Mouse (Mus musculus) ovary, postnatal 36 days (tissue): ENCODE measurements at regions not wholly inside any gene's neighbourhood (a gene's known extent, or its start where the extent isn't known, plus 50 kb on each side); places are given as distances from the start of the nearest gene placed in this dataset.
"Not testable (repeated sequence)": the region's sequence is repeated elsewhere in the genome, so short reads cannot be mapped to it uniquely, and the experiment has no call there.

Source experiments
- DNase-seq: peaks from one replicate; pipeline ENCODE4 v3.0.0; 2022; ENCODE audit warnings: low spot score, mixed read lengths

DNA sequence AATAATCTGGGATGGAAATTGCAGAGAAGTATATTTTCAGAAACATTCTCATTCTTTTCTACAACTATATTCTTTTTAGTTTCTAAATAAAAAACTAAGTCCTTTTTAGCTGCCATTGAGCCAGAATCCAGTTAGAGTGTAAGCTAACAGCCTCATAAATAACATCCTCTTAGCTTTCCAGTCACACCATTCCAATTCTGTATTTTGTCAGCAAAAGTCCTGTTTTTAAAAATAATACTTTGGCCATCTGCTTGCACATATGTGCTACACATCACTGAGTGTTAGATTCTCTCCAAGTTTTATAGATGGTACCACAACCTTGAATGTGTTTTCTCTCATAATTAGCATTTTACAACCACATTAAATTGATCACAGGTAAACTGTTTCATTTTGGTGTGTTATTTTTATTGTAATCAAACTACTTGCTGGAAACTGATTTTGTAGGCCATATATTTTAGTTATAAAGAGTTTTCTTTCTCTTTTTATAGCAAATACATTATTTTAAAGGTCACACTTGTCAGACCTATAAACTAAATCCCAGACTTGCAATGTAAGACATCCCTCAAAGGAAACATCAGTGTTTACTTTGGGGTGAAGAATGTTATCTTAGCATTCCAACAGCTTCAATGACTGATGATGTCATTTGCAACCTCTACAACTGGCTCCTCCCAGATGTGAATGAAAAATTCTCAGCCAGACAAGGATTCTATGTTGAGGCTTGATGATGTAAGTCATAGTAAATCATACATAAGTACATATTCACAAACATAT, 1878.9 kb upstream of the Flrt2 start:
- no peak for DNase-seq

DNA sequence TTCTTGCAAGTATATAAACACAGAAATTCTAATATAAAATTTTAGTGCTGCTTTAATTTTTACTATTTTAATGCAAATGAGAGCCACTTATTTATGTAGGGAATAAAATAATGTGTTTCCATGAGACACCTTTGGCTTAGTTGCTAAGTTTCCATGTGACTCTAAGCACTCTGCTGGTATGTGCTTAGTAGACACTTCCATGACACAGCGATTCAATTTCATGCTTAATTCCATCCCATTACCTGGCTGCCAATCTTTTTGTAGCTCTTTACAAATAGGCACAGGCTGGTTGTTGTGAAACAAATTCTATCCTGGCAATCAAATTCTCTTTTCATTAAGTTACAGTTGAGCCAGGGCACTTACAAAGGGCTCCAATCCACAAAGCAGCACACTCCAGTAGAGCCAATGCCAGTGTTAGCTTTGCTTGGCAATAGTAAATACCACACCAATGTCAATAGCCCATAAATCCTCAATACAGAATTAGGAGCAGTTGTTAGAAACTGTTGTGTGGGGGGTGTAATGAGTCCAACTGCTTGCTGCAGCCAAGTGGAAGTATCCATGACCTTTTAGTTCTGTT, 1841.0 kb upstream of the Flrt2 start:
- DNase-seq, result no peak

DNA sequence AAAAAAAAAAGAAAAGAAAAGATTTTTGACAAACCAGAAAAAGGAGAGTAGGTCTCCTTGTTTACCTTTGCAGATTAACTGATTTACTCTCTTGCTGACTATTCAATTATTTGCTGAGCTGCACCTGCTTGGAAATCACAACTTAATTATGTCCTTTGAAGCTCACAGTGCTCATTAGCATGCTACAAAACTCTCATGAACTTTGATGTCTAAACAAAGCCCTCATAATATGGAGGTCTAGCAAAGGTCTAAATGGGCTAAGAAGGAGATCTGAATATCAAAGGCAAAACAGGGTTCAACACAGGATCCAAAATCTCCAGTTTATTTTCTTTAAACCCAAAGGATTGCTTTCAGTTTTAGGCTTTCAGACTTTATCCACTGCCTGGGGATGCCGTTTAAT, 1840.4 kb upstream of the Flrt2 start:
- DNase-seq, result no peak

DNA sequence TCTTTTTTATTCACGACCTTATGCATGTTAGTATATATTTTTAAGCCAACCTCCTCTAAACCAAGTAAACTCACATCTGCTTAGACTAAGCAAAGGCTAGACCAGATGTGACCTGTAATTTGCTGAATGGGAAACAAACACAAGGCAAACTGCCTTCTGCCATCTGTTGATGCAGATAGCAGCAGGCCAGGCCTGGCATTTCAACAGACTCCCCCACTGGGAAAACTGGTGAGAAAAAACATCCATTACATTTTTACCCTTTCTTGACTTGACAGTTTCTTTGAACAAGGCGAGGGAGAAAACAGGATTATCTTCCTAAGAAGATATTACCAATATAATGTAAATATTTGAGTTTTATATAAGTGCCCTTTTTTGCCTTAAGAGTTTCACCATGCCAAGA, 1806.1 kb upstream of the Flrt2 start:
- DNase-seq, result no peak

DNA sequence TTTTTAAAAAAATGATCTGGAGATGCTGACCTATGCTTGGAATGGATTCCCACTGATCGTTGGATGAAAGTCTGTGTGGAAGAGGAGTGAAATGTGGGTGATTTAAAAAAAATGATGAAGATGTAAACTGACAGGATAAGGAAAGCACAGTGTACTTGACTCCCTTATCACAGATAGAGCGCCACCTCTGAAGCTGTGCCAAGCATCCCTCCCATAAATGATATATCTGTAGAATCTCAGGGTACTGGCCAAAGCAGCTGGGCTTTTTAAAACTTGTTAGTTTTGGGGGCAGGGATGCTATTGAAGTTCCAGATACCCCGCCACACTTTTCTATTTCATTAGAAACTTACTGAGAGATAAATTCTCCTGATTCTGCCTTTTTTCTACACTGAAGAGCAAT, 1801.9 kb upstream of the Flrt2 start:
- no peak for DNase-seq

DNA sequence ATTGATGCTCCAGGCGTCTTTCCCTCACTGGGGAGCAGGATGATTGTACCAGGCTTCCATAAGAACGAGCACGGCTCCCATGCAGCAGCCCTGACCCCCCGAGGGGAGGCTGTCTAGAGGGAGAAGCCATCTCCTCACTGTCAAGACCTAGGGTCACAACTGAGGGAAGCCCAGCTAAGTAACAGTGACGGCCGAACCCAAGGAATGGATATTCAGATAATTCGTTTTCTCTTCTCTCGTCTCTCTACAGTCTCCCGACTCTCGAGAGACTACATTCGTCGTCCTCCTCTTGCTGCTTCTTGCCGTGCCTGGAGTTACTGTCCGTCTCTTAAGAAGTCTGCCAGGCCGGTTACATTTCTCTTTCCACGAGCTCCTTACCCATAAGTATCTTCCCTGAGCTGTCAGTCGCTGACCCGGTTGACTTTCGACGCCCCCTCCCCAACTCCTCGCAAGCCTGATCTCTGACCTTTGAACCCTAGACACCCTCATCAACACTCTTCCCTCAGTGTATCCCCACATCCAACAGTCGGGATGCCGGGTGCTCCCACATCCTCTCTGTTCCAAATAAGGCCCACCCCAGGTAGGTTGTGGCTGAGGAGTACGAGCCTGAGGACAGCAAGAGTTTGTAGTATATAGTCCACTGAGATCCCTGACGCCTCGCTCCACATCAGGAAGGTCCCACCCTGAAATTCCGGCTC, 1763.3 kb upstream of the Flrt2 start:
- DNase-seq, result not testable (repeated sequence)

DNA sequence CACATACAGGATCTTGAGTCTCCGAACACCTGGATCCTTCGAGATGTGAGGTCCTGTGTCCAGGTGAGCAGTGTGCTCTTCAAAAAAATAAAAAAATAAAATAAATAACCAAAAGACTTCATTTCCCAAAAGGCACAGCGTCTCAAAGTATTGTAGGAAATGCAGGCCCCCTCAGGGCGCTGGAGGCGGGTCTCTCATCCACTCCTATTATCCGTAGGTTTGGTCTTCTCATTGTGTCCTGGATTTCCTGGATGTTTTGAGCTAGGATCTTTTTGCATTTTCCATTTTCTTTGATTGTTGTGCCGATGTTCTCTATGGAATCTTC, 1762.8 kb upstream of the Flrt2 start:
- not testable (repeated sequence) for DNase-seq

DNA sequence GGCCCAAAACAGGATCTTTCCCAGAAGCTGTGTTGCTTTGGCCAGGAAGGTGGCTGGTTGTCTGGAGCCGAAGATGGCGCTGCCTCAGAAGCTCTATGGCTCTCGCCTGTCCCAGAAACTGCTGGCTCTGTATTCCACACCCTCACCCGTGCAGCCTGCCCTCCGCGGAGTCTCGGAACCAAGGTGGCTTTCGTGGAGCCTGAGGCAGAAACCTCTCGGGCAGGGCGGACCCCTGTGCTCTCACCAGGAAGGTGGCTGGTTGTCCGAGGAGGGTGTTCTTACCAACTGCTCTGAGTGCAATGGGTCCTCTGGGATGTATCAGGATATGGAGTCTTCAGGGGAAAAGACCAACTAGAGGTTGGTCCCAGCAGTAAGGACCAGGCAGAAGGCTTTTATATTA, 1761.8 kb upstream of the Flrt2 start:
- not testable (repeated sequence) for DNase-seq

DNA sequence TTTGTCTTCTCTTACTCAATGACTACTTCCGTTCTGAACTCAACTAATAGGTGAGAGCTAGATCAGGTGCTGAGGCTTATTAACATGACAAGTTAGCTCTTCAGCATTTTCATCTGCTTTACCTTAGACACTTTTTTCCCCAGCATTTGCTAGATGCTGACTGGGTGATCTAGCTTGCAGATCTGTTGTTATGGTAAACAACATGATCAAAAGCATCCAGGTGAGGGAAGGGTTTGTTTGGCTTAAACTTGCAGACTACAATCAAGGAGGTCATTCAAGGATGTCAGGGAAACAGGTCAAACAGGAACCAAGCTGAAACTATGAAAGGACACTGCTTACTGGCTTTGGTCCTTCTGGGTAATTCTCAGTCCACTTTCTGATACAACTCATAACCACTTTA, 1731.2 kb upstream of the Flrt2 start:
- DNase-seq, result no peak

DNA sequence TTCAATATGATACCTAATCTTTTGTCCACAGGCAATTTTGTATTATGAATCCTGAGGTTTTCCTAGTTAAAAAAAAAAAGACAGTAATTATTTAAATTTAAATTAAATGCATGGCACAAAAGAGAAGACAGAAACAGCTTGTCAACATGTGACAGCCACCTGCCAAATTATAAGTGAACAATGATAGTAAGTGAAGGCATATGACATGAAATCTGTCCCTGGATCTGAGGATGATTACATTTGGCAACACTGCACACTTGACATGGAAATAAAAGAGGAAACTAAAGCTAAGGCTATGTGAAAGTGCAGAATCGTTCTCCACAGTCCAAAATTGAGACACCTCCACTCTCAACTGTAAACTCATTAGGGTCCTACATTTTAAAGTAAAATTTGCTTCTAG, 1710.7 kb upstream of the Flrt2 start:
- no peak for DNase-seq

DNA sequence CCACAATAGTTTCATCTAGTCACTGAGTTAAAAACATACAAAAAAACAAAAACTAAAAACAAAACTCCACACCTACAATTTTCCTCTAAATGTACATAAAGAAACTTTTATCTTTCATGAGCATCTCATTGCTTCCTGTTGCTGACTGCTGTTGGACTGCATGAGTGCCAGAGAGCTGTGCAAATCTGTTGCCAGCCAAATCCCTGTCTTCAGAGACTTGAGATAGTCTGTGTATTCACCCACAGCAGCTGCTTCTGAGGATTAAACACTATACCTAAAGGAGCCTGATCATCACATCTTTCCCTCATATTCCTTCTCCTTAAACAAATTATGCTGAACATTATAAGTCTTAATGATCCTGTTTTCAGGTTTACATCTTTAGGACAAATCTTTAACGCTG, 1700.5 kb upstream of the Flrt2 start:
- DNase-seq, result no peak

DNA sequence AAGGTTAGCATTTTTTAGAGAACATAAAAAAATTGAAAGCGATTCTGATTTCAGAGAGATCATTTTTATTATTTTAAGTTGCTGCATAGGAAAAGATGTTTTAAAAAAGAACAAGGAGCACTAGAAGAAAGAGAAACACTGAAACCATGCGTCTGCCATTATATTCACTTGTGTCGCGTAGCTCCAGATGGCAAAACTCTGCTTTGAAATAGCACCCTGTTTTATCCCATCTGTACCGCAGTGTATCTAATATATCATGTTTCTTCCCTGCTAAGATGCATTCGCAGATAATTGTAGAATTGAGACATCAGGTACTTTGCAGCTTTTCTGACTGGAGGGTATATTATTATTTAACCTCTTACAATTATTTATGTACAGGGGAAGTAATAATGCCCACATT, 1698.2 kb upstream of the Flrt2 start:
- no peak for DNase-seq

DNA sequence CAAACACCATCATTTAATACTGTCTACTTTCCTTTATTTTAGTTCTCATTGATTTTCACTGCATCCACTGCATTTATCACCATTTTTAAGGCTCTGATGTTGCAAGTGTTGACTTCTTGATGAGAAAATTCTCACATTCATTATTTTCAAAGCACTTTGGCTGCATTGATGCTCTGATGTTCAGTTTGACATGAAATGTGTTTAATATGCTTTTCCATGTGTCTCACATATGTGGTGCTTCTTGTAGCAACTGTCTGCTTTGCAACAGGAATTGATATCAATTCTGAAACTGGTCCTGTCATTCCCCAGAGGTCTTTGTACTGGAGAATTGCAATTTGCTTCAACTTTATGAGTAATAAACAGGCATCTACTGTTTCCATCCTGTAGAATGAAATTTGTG, 1676.1 kb upstream of the Flrt2 start:
- no peak for DNase-seq

DNA sequence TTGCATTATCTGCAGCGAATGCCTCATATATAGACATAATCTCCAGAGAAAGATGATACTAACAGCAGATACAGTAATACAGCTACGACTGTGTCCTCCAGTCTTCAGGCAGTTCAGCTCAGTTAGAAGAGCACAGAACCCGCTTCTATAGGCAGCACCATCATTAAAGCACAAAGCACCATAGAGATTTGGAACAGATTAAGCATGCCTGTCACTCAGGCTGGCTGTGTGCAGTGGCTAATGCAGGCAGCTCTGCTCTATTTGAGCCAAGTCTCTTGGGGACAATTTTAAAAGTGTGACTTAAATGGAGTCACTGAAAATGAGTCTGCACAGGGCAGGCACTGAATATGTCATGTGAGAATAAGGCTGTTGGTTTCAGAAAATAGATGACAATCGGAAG, 1660.7 kb upstream of the Flrt2 start:
- no peak for DNase-seq

DNA sequence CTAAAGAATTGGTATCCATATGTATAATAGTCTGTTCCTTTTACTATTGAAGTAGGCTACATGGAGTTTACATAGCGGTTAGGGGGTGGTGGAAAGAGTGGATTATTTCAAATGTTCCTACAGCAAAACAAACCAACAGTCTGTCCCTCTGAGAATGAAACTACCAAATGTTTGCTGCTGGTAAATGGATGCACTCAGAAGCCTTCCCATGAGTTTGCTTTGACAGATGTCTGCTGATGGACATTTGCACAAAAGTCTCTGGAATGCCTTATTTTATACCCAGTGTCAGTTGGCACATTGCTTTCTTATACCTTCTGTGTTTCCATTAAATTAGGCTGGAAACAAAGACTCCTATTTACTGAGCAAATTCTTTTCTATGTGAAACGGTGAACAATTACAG, 1644.1 kb upstream of the Flrt2 start:
- DNase-seq, result no peak

DNA sequence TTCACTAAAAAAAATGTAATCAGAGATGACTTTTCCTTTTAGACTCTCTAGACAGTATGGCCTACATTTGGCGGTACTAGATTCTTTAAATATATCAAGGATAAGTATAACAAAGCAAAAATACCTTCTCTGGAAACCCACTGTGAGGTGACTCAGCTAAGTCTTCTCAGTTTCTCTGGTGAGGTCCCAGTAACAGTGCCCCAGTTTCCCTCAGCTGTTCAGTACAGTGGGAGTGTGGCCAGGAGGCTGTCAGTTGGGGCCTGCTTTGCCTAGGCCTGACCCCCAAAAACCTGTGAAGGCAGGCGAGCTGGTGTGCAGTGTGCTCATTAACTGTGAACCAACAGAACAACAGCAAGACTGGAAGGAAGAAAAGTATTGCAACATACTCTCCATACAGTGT, 1634.3 kb upstream of the Flrt2 start:
- DNase-seq, result no peak

DNA sequence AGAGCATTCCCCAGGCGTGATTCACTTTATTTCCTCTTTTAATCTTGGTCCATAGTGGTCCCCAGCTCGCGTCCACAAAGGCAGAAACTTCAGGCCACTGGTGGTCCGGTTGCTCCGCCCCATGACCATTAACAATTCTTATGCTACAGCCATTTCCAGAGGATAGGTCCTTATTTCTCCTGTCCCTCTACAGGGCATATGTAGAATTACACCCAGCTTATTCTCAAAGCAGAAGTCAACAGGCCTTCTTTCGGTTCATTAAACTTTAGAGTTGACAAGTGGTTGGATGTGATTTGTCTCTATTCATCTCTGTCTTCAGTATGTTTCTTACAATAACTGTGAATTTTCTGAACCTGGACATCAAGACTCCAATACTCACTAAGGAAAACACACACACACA, 1632.4 kb upstream of the Flrt2 start:
- no peak for DNase-seq

DNA sequence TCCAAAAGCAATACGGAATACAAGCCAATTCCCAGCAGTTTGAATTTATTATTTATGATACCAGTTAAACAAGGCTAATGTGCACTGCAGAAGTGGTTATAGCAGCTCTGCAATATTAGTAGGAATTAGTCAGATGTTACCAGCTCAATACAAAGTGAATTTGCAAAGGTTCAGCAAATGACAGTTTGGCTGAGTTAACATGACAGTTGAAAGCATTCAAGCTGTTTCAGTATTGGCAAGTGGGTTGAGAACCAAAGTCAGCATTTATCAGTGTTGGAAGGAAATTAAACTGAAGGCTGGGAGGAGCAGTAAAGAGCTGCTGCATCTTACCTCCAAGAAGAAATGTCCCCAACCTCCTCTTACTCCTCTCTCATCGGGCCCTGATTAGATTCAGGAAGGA, 1631.7 kb upstream of the Flrt2 start:
- DNase-seq, result no peak

DNA sequence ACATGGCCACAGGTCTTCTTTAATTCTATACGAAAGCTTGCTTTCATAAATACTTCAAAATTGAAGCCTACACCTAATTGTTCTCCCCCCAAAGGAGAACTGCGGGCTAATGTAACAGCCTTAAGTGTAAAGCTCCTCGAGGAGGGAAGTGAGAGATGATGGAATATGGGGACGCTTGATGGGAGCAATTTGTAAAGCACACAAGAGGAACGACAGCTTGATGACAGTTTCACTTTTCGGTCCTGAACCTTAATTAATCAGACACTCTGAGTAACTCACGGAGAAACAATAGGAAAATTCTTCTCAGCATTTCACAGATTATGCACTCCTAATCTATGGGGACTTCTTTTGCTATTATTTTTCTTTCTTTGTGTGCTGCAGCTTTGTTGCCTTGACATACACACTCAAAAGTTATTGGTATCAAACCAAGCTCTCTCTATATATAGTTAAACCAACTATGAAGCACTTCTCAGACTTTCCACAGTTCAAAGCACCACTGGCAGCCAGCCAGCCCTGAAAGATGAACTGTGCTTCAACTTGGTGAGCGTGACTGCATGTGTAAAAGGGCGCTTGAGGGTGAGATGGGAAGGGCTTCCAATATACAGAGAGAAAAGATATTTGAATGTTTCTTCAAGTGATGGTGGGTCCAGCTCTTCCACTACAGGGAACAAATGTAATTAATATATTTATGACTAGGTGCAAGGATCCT, 1625.4 kb upstream of the Flrt2 start:
- no peak for DNase-seq

DNA sequence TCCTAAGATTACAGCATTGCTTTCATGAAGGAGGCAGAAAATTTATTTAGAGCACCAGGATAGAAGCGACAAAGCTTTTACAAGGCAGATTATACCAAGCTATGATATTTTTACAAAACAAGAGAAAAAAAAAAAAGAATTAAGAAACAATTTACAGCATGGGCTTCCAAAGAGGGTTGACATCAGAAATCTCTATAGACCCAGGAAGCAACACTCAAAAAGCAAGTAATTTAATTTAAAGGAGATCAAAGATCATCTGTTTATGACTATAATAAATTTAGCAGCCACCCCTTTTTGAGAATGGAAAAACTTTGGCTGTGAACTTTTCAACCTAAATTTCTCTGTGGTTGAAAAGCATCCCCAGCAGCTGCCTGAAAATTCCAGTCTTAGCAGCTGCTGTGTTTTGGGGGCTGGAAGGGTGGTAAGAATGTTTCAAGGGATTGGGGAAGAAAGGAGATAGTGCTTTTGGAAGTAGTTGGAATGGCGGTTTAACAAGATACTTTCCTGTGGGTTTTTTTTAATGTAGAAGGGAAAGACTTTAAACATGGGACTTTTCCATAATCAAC, 1621.0 kb upstream of the Flrt2 start:
- no peak for DNase-seq

DNA sequence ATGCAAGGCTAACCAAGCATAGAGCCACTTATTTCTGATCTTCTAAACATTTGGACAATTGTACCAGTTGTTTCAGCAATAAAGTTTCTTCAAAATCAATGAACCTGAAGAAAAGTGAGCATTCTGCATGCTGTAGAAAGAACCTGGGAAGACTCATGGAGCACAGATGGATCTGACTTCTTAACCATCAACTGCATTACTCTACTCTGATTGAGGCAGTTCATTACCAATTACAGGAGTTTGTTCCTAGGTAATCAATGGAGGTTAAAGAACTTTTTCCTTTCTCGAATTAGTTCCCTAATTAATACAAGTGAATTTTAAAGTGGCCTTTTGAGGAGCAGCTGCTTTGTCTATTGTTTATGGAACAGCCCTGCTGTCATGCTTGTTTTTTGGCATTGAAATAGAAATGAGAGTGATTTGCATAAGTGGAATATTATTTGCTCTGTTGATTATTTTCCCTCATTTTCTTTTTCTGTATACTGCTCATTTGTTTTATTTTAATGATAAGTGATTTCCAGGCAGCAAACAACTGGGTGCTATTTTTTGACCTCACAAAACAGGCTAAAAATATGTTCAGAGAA, 1586.4 kb upstream of the Flrt2 start:
- no peak for DNase-seq

DNA sequence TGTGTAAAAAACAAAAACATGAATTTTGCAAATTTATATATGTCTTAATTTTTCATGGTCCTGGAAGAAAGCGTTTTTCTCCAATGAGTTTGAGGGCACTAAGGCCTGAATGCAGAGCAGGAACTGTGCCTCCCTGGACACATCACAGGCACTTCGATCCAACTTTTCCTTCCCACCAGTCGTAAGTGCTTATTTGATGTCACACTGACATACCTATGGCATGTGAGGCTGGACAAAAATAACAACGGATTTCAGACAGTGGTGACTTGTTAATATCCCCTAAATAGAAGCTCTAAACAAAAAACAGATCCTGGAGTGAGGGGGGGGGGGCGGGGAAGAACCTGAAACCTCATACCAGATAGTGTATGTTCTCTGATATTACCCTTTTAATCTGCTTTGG, 1541.9 kb upstream of the Flrt2 start:
- DNase-seq, result no peak
